Mouse (Mus musculus): ENCODE results near the gene Pim3. TPM values are rescaled to one million over a fixed set of nuclear protein-coding genes. Genes with fewer than 3 reads are reported as not detected.

The Pim3 gene
- polyA plus RNA-seq, 1 experiment = 13.4 TPM

- H3K4me1 ChIP-seq (ENCODE audit: control insufficient read depth, insufficient read depth, low read length) = no peaks in the 10 kb centered on the region
- no peak overlapping the region for H3K27ac ChIP-seq (ENCODE audit: control insufficient read depth, insufficient read depth, low read depth, low read length, poor library complexity)
- no peak for TF ChIP-seq CTCF (IDR thresholded peaks at IDR 0.05; ENCODE audit: control insufficient read depth, insufficient read depth, low read length)
- TF ChIP-seq POLR2A (IDR thresholded peaks at IDR 0.05; ENCODE audit: borderline replicate concordance, control insufficient read depth, low read depth, low read length) = no peak
- no peak overlapping the region for H3K4me3 ChIP-seq (replicated peaks; ENCODE audit: control insufficient read depth, low read depth, low read length)
- 89% methylated on average over 10 of the region's 10 CpGs for WGBS
Observed at GRCm38 (mm10) chr15:88840126-88840525, 21.9 kb upstream of the Pim3 start.

GRCm38 (mm10) chr15:88841160-88841559 is 20.8 kb upstream of the Pim3 start:
- Histone ChIP-seq H3K27ac (ENCODE audit: control insufficient read depth, insufficient read depth, low read depth, low read length, poor library complexity) (no peak overlapping the region), H3K4me1 (ENCODE audit: control insufficient read depth, insufficient read depth, low read length) (no peaks in the 10 kb centered on the region), H3K4me3 (replicated peaks; ENCODE audit: control insufficient read depth, low read depth, low read length) (no peak overlapping the region)
- no peak for TF ChIP-seq CTCF (IDR thresholded peaks at IDR 0.05; ENCODE audit: control insufficient read depth, insufficient read depth, low read length)
- TF ChIP-seq POLR2A (IDR thresholded peaks at IDR 0.05; ENCODE audit: borderline replicate concordance, control insufficient read depth, low read depth, low read length) = no peak
- WGBS = 92% methylated on average over 2 of the region's 2 CpGs

- Histone ChIP-seq H3K4me1 (ENCODE audit: control insufficient read depth, insufficient read depth, low read length) (no peaks in the 10 kb centered on the region), H3K27ac (ENCODE audit: control insufficient read depth, insufficient read depth, low read depth, low read length, poor library complexity) (no peak overlapping the region), H3K4me3 (replicated peaks; ENCODE audit: control insufficient read depth, low read depth, low read length) (no peak overlapping the region)
- 86% methylated on average over 3 of the region's 3 CpGs for WGBS
- no peak for TF ChIP-seq CTCF (IDR thresholded peaks at IDR 0.05; ENCODE audit: control insufficient read depth, insufficient read depth, low read length)
- TF ChIP-seq POLR2A (IDR thresholded peaks at IDR 0.05; ENCODE audit: borderline replicate concordance, control insufficient read depth, low read depth, low read length) = no peak
Observed at GRCm38 (mm10) chr15:88841580-88842299, 20.2 kb upstream of the Pim3 start.

GRCm38 (mm10) chr15:88842300-88842673 is 19.7 kb upstream of the Pim3 start:
- no peak overlapping the region for H3K27ac ChIP-seq (ENCODE audit: control insufficient read depth, insufficient read depth, low read depth, low read length, poor library complexity)
- no peak for TF ChIP-seq POLR2A (IDR thresholded peaks at IDR 0.05; ENCODE audit: borderline replicate concordance, control insufficient read depth, low read depth, low read length)
- TF ChIP-seq CTCF (IDR thresholded peaks at IDR 0.05; ENCODE audit: control insufficient read depth, insufficient read depth, low read length) = no peak
- 71% methylated on average over 3 of the region's 3 CpGs for WGBS
- no peak overlapping the region for H3K4me3 ChIP-seq (replicated peaks; ENCODE audit: control insufficient read depth, low read depth, low read length)
- no peaks in the 10 kb centered on the region for H3K4me1 ChIP-seq (ENCODE audit: control insufficient read depth, insufficient read depth, low read length)

GRCm38 (mm10) chr15:88843486-88844097 is 18.4 kb upstream of the Pim3 start:
- Histone ChIP-seq H3K4me1 (ENCODE audit: control insufficient read depth, insufficient read depth, low read length) (no peaks in the 10 kb centered on the region), H3K27ac (ENCODE audit: control insufficient read depth, insufficient read depth, low read depth, low read length, poor library complexity) (no peak overlapping the region), H3K4me3 (replicated peaks; ENCODE audit: control insufficient read depth, low read depth, low read length) (no peak overlapping the region)
- TF ChIP-seq CTCF (IDR thresholded peaks at IDR 0.05; ENCODE audit: control insufficient read depth, insufficient read depth, low read length) (no peak), POLR2A (IDR thresholded peaks at IDR 0.05; ENCODE audit: borderline replicate concordance, control insufficient read depth, low read depth, low read length) (no peak)
- WGBS = 40% methylated on average over 8 of the region's 8 CpGs

GRCm38 (mm10) chr15:88844966-88845365 is 17.0 kb upstream of the Pim3 start:
- Histone ChIP-seq H3K4me3 (replicated peaks; ENCODE audit: control insufficient read depth, low read depth, low read length) (no peak overlapping the region), H3K4me1 (ENCODE audit: control insufficient read depth, insufficient read depth, low read length) (no peaks in the 10 kb centered on the region), H3K27ac (ENCODE audit: control insufficient read depth, insufficient read depth, low read depth, low read length, poor library complexity) (no peak overlapping the region)
- TF ChIP-seq POLR2A (IDR thresholded peaks at IDR 0.05; ENCODE audit: borderline replicate concordance, control insufficient read depth, low read depth, low read length) (no peak), CTCF (IDR thresholded peaks at IDR 0.05; ENCODE audit: control insufficient read depth, insufficient read depth, low read length) (no peak)
- 91% methylated on average over 7 of the region's 7 CpGs for WGBS

GRCm38 (mm10) chr15:88848661-88849060 is 13.3 kb upstream of the Pim3 start:
- H3K4me1 ChIP-seq (ENCODE audit: control insufficient read depth, insufficient read depth, low read length) = no peaks in the 10 kb centered on the region
- no peak overlapping the region for H3K27ac ChIP-seq (ENCODE audit: control insufficient read depth, insufficient read depth, low read depth, low read length, poor library complexity)
- TF ChIP-seq POLR2A (IDR thresholded peaks at IDR 0.05; ENCODE audit: borderline replicate concordance, control insufficient read depth, low read depth, low read length) = no peak
- no peak for TF ChIP-seq CTCF (IDR thresholded peaks at IDR 0.05; ENCODE audit: control insufficient read depth, insufficient read depth, low read length)
- 87% methylated on average over 1 of the region's 1 CpGs for WGBS
- H3K4me3 ChIP-seq (replicated peaks; ENCODE audit: control insufficient read depth, low read depth, low read length) = no peak overlapping the region

GRCm38 (mm10) chr15:88849621-88850020 is 12.4 kb upstream of the Pim3 start:
- WGBS = 86% methylated on average over 2 of the region's 2 CpGs
- TF ChIP-seq CTCF (IDR thresholded peaks at IDR 0.05; ENCODE audit: control insufficient read depth, insufficient read depth, low read length) (no peak), POLR2A (IDR thresholded peaks at IDR 0.05; ENCODE audit: borderline replicate concordance, control insufficient read depth, low read depth, low read length) (no peak)
- Histone ChIP-seq H3K27ac (ENCODE audit: control insufficient read depth, insufficient read depth, low read depth, low read length, poor library complexity) (no peak overlapping the region), H3K4me1 (ENCODE audit: control insufficient read depth, insufficient read depth, low read length) (no peaks in the 10 kb centered on the region), H3K4me3 (replicated peaks; ENCODE audit: control insufficient read depth, low read depth, low read length) (no peak overlapping the region)
